Mouse (Mus musculus) embryonic facial prominence, embryonic 13.5 days (tissue): Measurements from ENCODE around the gene Zbtb7a. TPM values are rescaled to one million over a fixed set of nuclear protein-coding genes. Genes with fewer than 3 reads are reported as not detected.
A peak's percentile ranks its signal among the peaks of the same experiment; 100 is the strongest.
"Not testable (repeated sequence)": the region's sequence is repeated elsewhere in the genome, so short reads cannot be mapped to it uniquely, and the experiment has no call there.

Experiments
- ATAC-seq: fragments of 200-750 bp; cut with Nextera tagmentation; 2 replicates; pipeline ENCODE4 v1.8.0; 2017; ENCODE audit warnings: low read depth; ENCODE audit not compliant: insufficient number of reproducible peaks, insufficient read depth, low FRiP score, low TSS enrichment
- H3K27ac ChIP-seq: fragments of 300-500 bp; sonication (generic); 2 replicates; pipeline ENCODE4 v1.5.1; 2015; ENCODE audit warnings: moderate library complexity, mild to moderate bottlenecking, inconsistent platforms
- H3K27me3 ChIP-seq: fragments of 300-500 bp; sonication (generic); 2 replicates; pipeline ENCODE4 v1.6.1; 2015; ENCODE audit warnings: mild to moderate bottlenecking, inconsistent platforms
- H3K36me3 ChIP-seq: fragments of 300-500 bp; sonication (generic); 2 replicates; pipeline ENCODE4 v1.6.1; 2015; ENCODE audit warnings: mild to moderate bottlenecking, inconsistent platforms
- H3K4me1 ChIP-seq: fragments of 300-500 bp; sonication (generic); 2 replicates; pipeline ENCODE4 v1.6.1; 2015; ENCODE audit warnings: inconsistent platforms
- H3K4me2 ChIP-seq: fragments of 300-500 bp; sonication (generic); 2 replicates; pipeline ENCODE4 v1.6.1; 2015; ENCODE audit warnings: moderate library complexity, mild to moderate bottlenecking, inconsistent platforms
- H3K4me3 ChIP-seq: fragments of 300-500 bp; sonication (generic); 2 replicates; pipeline ENCODE4 v1.5.1; 2015; ENCODE audit warnings: mild to moderate bottlenecking, inconsistent platforms
- H3K9ac ChIP-seq: fragments of 300-500 bp; sonication (generic); 2 replicates; pipeline ENCODE4 v1.6.1; 2015; ENCODE audit warnings: mild to moderate bottlenecking, inconsistent platforms
- H3K9me3 ChIP-seq: fragments of 300-500 bp; sonication (generic); 2 replicates; pipeline ENCODE4 v1.6.1; 2016; ENCODE audit warnings: inconsistent platforms
- WGBS: fragments of 180-500 bp; shearing (Covaris S2); methylation state at CpG from one replicate; pipeline ENCODE4 v1.1.7; 2015; ENCODE audit warnings: mixed read lengths; 5-methylcytosine and 5-hydroxymethylcytosine counted together
- polyA plus RNA-seq: library from polyadenylated mRNA; unstranded; fragments of >200 nt; fragmentation: Nextera tagmentation; extraction: Ambion mirVana; gene quantifications from 2 replicates; pipeline ENCODE4 v1.2.1, GENCODE M21; 2015

Zbtb7a gene
- polyA plus RNA-seq, 1 experiment from 2014 or later, result 27.0 TPM

GRCm38 (mm10) chr10:81154313-81154712 is 19.3 kb downstream of the Zbtb7a start:
- Histone ChIP-seq H3K4me3 (no peak overlapping the region), H3K27ac (peak overlapping the region; percentile 36; the same call in 1 of the 2 replicates)

GRCm38 (mm10) chr10:81154736-81155135 is 19.7 kb downstream of the Zbtb7a start:
- 79% methylated on average over 6 of the region's 6 CpGs for WGBS
- Histone ChIP-seq H3K4me2 (no peak overlapping the region), H3K27me3 (no peaks in the 10 kb centered on the region), H3K4me1 (no peaks in the 10 kb centered on the region), H3K4me3 (no peak overlapping the region), H3K9ac (no peak overlapping the region), H3K27ac (peak overlapping the region; percentile 36; the same call in 1 of the 2 replicates), H3K9me3 (no peaks in the 10 kb centered on the region), H3K36me3 (peaks cover 80% of the 10 kb centered on the region)
- ATAC-seq, result no peak

More at GRCm38 (mm10) chr10:81154313-81154712, 19.3 kb downstream of the Zbtb7a start:
- Histone ChIP-seq H3K4me2 (no peak overlapping the region), H3K9me3 (no peaks in the 10 kb centered on the region), H3K36me3 (peaks cover 82% of the 10 kb centered on the region), H3K9ac (no peak overlapping the region), H3K27me3 (no peaks in the 10 kb centered on the region), H3K4me1 (no peaks in the 10 kb centered on the region)
- no peak for ATAC-seq
- WGBS, result 90% methylated on average over 12 of the region's 12 CpGs

- Histone ChIP-seq H3K9me3 (no peaks in the 10 kb centered on the region), H3K4me2 (no peak overlapping the region), H3K4me3 (no peak overlapping the region), H3K36me3 (peaks cover 81% of the 10 kb centered on the region), H3K27me3 (no peaks in the 10 kb centered on the region), H3K4me1 (peaks cover 11% of the 10 kb centered on the region), H3K9ac (0 out of 2 replicates have a peak overlapping the region, but pooled peaks have one; percentile 27), H3K27ac (no peak overlapping the region)
- 86% methylated on average over 8 of the region's 8 CpGs for WGBS
- no peak for ATAC-seq
Measured at GRCm38 (mm10) chr10:81161602-81162317, 26.7 kb downstream of the Zbtb7a start.

- Histone ChIP-seq H3K27me3 (no peaks in the 10 kb centered on the region), H3K27ac (no peak overlapping the region), H3K9me3 (no peaks in the 10 kb centered on the region), H3K4me2 (no peak overlapping the region), H3K4me3 (no peak overlapping the region), H3K36me3 (peaks cover 75% of the 10 kb centered on the region), H3K4me1 (peaks cover 14% of the 10 kb centered on the region), H3K9ac (0 out of 2 replicates have a peak overlapping the region, but pooled peaks have one; percentile 27)
- no peak for ATAC-seq
- WGBS, result 74% methylated on average over 2 of the region's 2 CpGs
Measured at GRCm38 (mm10) chr10:81162318-81162652, 27.3 kb downstream of the Zbtb7a start.

GRCm38 (mm10) chr10:81165118-81165517 is 30.1 kb downstream of the Zbtb7a start:
- WGBS, result 81% methylated on average over 8 of the region's 8 CpGs
- H3K36me3 ChIP-seq, result peaks cover 52% of the 10 kb centered on the region

DNA sequence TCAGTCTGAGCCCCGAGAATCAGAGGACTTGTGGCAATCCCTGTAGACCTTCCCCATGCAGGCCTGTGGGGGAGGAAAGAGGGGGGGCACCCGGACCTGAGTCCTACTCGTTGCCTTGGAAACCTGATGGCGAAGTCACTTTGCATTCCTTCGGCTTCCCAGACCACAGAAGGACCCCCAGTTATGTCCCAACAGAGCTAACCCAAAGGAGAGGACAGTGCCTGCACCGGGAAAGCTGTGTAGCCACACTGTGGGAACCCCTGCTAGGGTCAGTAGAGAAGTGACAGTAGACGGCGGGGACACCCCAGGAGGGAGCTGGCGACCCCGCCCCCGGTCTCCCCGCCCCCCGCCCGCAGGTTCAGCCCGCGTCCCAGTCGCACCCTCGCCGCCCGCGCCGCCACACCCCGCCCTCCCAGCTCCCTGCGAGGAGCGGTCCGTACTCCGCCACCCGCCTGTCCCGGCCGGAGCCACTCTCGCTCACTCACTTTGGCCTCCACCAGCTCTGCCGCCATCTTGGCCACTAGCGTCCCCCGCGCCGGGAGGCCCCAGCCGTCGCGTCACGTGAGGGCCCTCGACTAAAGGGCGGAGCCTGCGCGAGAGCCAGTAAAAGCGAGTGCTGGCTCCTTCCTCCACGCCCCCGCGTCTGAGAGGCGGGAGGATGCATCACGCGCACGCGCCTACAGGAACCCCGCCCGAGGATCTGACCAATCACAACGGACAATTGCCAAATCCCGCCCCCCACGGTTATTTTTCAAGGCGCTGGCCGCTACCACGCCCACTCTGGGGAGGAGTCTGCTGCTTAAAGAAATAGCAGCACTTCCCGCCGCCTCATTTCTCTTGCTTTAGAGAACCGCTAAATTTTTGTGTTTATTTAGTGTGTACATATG is 32.4 kb downstream of the Zbtb7a start, which contains the start of gene Pias4:
TSS of gene Pias4 (minus strand) at position 724 of the 887 bp plus-strand sequence.
- Histone ChIP-seq H3K27me3 (no peaks in the 10 kb centered on the region), H3K9ac (peak within 1 kb of the TSS; percentile 89), H3K36me3 (peaks cover 29% of the 10 kb centered on the region), H3K4me1 (peaks cover 21% of the 10 kb centered on the region), H3K4me2 (peak within 1 kb of the TSS; percentile 92), H3K9me3 (no peaks in the 10 kb centered on the region), H3K4me3 (peak within 1 kb of the TSS; percentile 92), H3K27ac (peak within 1 kb of the TSS; percentile 87)
- WGBS, result under 1% methylated on average over 62 of the region's 64 CpGs
- peak; percentile 84 for ATAC-seq

More at GRCm38 (mm10) chr10:81165118-81165517, 30.1 kb downstream of the Zbtb7a start:
- H3K9me3 ChIP-seq, result no peaks in the 10 kb centered on the region
- H3K4me2 ChIP-seq, result no peak overlapping the region
- H3K4me1 ChIP-seq, result peaks cover 21% of the 10 kb centered on the region
- no peak for ATAC-seq
- no peak overlapping the region for H3K27ac ChIP-seq
- H3K27me3 ChIP-seq, result no peaks in the 10 kb centered on the region
- H3K9ac ChIP-seq, result peak overlapping the region; percentile 44; the same call in 1 of the 2 replicates
- no peak overlapping the region for H3K4me3 ChIP-seq

GRCm38 (mm10) chr10:81168087-81168431 is 33.0 kb downstream of the Zbtb7a start:
- 6% methylated on average over 5 of the region's 5 CpGs for WGBS
- H3K9ac ChIP-seq, result peak overlapping the region; percentile 70

DNA sequence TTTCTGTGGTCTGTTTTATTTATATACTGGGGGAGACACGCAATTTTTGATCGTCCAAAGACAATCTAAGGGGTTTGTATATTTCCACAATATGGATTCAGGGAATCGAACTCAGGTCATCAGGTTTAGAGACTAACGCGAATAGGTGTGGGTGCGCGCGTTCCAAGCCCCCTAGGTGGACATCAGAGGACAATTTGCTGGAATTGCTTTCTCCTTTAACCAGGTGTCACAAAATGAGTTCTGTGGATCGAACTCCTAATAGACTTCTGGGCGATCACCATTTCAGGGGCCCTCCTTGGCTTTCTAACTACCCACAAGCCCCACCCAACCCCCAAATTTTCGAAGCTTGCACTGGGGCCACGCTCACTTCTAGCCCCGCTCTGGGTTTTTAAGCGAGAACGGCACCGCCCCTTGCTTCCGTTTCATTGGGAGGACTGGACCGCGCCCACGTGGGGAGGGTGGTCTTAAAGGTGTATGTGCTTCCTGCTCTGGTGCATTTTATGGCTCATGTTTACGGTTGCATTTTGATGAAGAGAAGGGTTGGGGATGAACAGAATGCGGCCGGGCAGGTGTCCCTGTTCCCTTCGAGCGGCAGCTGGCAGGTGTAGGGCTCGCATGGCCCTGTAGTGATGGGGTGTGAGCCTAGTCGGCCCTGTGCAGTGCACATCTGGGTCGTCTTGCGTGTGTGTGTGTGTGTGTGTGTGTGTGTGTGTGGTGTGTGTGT is 33.7 kb downstream of the Zbtb7a start:
- Histone ChIP-seq H3K9me3 (no peaks in the 10 kb centered on the region), H3K36me3 (peaks cover 18% of the 10 kb centered on the region), H3K27ac (peak overlapping the region; percentile 87), H3K4me2 (peak overlapping the region; percentile 92), H3K9ac (peak overlapping the region; percentile 70), H3K27me3 (no peaks in the 10 kb centered on the region), H3K4me3 (peak overlapping the region; percentile 92), H3K4me1 (peaks cover 31% of the 10 kb centered on the region)
- WGBS, result 3% methylated on average over 29 of the region's 29 CpGs
- ATAC-seq, result no peak

More at GRCm38 (mm10) chr10:81168087-81168431, 33.0 kb downstream of the Zbtb7a start:
- peak overlapping the region; percentile 92 for H3K4me2 ChIP-seq
- H3K4me3 ChIP-seq, result peak overlapping the region; percentile 92
- peak; percentile 40; the same call in 1 of the 2 replicates for ATAC-seq
- H3K4me1 ChIP-seq, result peaks cover 24% of the 10 kb centered on the region
- peaks cover 23% of the 10 kb centered on the region for H3K36me3 ChIP-seq
- H3K9me3 ChIP-seq, result no peaks in the 10 kb centered on the region
- H3K27ac ChIP-seq, result peak overlapping the region; percentile 87
- no peaks in the 10 kb centered on the region for H3K27me3 ChIP-seq

DNA sequence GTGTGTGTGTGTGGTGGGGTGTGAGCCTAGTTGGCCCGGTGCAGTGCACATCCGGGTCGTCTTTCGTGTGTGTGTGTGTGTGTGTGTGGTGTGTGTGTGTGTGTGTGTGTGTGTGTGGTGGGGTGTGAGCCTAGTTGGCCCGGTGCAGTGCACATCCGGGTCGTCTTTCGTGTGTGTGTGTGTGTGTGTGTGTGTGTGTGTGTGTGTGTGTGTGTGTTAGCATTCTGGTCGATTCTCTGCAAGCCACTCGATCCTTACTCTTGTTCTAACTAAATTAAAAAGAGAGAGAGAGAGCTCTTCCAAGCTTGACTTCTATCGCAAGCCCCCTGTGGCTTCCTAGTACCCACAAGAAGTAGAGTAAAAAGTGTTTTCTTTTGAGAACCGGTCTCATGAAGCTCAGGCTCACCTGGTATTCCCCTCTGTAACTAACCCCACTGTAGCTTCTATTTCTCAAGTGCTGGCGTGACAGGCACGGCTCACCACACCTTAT is 34.4 kb downstream of the Zbtb7a start:
- 26% methylated on average over 10 of the region's 14 CpGs for WGBS
- H3K4me2 ChIP-seq, result peak overlapping the region; percentile 92
- ATAC-seq, H3K27me3 ChIP-seq, H3K4me3 ChIP-seq, H3K9me3 ChIP-seq: not testable (repeated sequence)
- H3K36me3 ChIP-seq, result peaks cover 10% of the 10 kb centered on the region
- peaks cover 38% of the 10 kb centered on the region for H3K4me1 ChIP-seq
- H3K9ac ChIP-seq, result 0 out of 2 replicates have a peak overlapping the region, but pooled peaks have one; percentile 1
- peak overlapping the region; percentile 39; the same call in 1 of the 2 replicates for H3K27ac ChIP-seq

- Histone ChIP-seq H3K4me3 (0 out of 2 replicates have a peak overlapping the region, but pooled peaks have one; percentile 21), H3K4me1 (peaks cover 45% of the 10 kb centered on the region), H3K27me3 (no peaks in the 10 kb centered on the region), H3K27ac (peak overlapping the region; percentile 92), H3K36me3 (peaks cover 9% of the 10 kb centered on the region), H3K9ac (peak overlapping the region; percentile 62), H3K4me2 (peak overlapping the region; percentile 96), H3K9me3 (no peaks in the 10 kb centered on the region)
- no peak for ATAC-seq
- WGBS, result 6% methylated on average over 21 of the region's 21 CpGs
Measured at GRCm38 (mm10) chr10:81173132-81173531, 38.1 kb downstream of the Zbtb7a start.
